Mouse (Mus musculus) neural tube, embryonic 14.5 days (tissue): ENCODE measurements around the gene Ube2v1. TPM values are rescaled to one million over a fixed set of nuclear protein-coding genes. Genes with fewer than 3 reads are reported as not detected.

Source experiments
- ATAC-seq: fragments of 200-750 bp; cut with Nextera tagmentation; 2 replicates; pipeline ENCODE4 v1.8.0; 2017; ENCODE audit warnings: low read depth, mild to moderate bottlenecking, moderate TSS enrichment, moderate library complexity
- H3K27ac ChIP-seq: fragments of 300-500 bp; sonication (generic); 2 replicates; pipeline ENCODE4 v1.5.1; 2014; ENCODE audit warnings: low read depth, mild to moderate bottlenecking, control low read depth, low read length, moderate library complexity, mixed read lengths
- H3K27me3 ChIP-seq: fragments of 300-500 bp; sonication (generic); 2 replicates; pipeline ENCODE4 v1.6.1; 2014; ENCODE audit warnings: low read length; ENCODE audit not compliant: control insufficient read depth, insufficient read depth
- H3K36me3 ChIP-seq: fragments of 300-500 bp; sonication (generic); 2 replicates; pipeline ENCODE4 v1.6.1; 2014; ENCODE audit warnings: low read length, mixed read lengths; ENCODE audit not compliant: control insufficient read depth, insufficient read depth
- H3K4me1 ChIP-seq: fragments of 300-500 bp; sonication (generic); 2 replicates; pipeline ENCODE4 v1.6.1; 2014; ENCODE audit warnings: low read length; ENCODE audit not compliant: control insufficient read depth, insufficient read depth
- H3K4me2 ChIP-seq: fragments of 300-500 bp; sonication (generic); 2 replicates; pipeline ENCODE4 v1.6.1; 2014; ENCODE audit warnings: mild to moderate bottlenecking, low read depth, low read length, control low read depth
- H3K4me3 ChIP-seq: fragments of 300-500 bp; sonication (generic); 2 replicates; pipeline ENCODE4 v1.5.1; 2014; ENCODE audit warnings: low read depth, low read length, control low read depth, mixed read lengths
- H3K9ac ChIP-seq: fragments of 300-500 bp; sonication (generic); replicated peaks from 2 replicates; pipeline ENCODE4 v1.6.1; 2014; ENCODE audit warnings: low read depth, mild to moderate bottlenecking, control low read depth, low read length, mixed read lengths
- H3K9me3 ChIP-seq: fragments of 300-500 bp; sonication (generic); 2 replicates; pipeline ENCODE4 v1.6.1; 2016; ENCODE audit warnings: low read length; ENCODE audit not compliant: control insufficient read depth
- WGBS: fragments of 180-500 bp; shearing (Covaris S2); extraction: QIAGEN DNeasy Blood & Tissue Kit; methylation state at CpG from one replicate; pipeline ENCODE4 v1.1.7; 2014; 5-methylcytosine and 5-hydroxymethylcytosine counted together
- polyA plus RNA-seq: library from polyadenylated mRNA; unstranded; fragments of >200 nt; fragmentation: Nextera tagmentation; extraction: Ambion mirVana; gene quantifications from 2 replicates; pipeline ENCODE4 v1.2.1, GENCODE M21; 2014

The Ube2v1 gene
- polyA plus RNA-seq, 1 experiment from 2014 or later, result 291 TPM

DNA sequence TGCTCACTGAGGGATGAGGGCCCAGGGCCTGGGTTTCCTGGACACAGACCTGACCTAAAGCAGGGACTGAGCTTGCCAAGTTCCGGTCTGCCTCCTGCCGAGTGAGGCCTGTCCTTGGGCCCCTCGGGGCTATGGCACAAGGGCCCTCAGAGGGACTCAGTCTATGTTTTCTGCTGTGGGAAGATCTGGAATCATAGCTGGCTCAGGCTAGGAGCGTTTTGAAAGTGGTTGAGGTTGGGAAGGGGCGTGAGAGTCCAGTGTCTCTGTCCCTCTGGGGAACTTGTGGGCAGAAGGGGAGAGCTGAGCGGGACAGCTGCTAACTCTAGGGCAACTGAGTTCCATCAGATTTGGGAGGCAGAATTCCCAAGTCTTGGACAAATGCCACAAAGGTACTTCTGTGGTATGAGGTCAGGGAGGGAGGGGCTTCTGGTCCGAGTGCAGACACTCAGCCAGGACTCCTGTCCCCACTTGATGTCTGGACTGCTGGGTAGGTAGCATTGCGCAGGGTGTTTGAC, 31.4 kb downstream of the Ube2v1 start:
- Histone ChIP-seq H3K27ac (no peak overlapping the region), H3K9ac (no peak overlapping the region), H3K9me3 (no peaks in the 10 kb centered on the region), H3K36me3 (no peaks in the 10 kb centered on the region), H3K4me1 (peaks cover 4% of the 10 kb centered on the region), H3K4me3 (no peak overlapping the region), H3K27me3 (no peaks in the 10 kb centered on the region), H3K4me2 (no peak overlapping the region)
- 76% methylated on average over 8 of the region's 8 CpGs for WGBS
- no peak for ATAC-seq

DNA sequence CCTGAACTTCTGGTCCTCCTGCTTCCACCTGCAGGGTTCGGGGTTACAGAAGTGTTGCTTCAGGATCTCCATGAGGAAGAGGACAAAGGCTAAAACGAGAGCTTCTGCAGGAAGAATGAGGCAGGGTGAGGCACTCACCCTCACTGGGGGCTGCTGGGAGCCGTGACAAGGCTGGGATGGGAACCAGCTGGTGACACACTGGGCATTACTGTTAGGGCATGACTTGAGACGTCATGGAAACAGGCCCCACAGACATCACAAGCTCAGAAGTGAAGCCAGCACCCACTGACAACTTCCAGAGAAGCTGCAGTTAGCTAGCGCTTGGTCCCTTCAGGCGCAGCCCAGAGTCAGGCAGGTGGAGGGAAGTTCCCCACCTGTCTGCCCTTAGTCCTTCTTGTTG, 32.0 kb downstream of the Ube2v1 start:
- 70% methylated on average over 6 of the region's 6 CpGs for WGBS

DNA sequence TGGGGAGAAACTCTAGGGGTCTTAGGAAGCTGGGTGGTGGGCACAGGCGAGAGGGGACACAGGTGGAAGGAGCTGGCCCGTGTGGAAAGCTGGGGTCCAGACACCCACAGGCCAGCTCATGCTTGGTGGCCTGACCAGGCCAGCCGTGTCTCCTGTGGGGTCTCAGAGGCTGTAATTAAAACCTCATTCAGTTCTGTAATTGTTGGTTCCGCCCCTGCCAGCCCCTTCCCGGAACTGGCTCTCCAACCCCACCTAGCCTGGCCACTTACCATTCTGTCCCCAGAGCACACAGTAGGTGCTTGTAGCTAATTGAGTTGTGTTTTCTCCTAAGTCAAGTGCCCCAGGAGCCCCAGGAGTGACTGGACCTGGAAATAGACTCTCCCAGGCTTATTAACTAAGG, 32.7 kb downstream of the Ube2v1 start:
- Histone ChIP-seq H3K4me3 (no peak overlapping the region), H3K9me3 (no peaks in the 10 kb centered on the region), H3K9ac (no peak overlapping the region), H3K27ac (no peak overlapping the region), H3K36me3 (no peaks in the 10 kb centered on the region), H3K27me3 (no peaks in the 10 kb centered on the region), H3K4me2 (no peak overlapping the region), H3K4me1 (peaks cover 6% of the 10 kb centered on the region)
- 43% methylated on average over 5 of the region's 5 CpGs for WGBS
- ATAC-seq, result no peak

More for the DNA sequence above, 32.0 kb downstream of the Ube2v1 start:
- Histone ChIP-seq H3K9ac (no peak overlapping the region), H3K4me1 (peaks cover 4% of the 10 kb centered on the region), H3K36me3 (no peaks in the 10 kb centered on the region), H3K4me3 (no peak overlapping the region), H3K9me3 (no peaks in the 10 kb centered on the region), H3K27ac (no peak overlapping the region), H3K4me2 (no peak overlapping the region), H3K27me3 (no peaks in the 10 kb centered on the region)
- ATAC-seq, result no peak

DNA sequence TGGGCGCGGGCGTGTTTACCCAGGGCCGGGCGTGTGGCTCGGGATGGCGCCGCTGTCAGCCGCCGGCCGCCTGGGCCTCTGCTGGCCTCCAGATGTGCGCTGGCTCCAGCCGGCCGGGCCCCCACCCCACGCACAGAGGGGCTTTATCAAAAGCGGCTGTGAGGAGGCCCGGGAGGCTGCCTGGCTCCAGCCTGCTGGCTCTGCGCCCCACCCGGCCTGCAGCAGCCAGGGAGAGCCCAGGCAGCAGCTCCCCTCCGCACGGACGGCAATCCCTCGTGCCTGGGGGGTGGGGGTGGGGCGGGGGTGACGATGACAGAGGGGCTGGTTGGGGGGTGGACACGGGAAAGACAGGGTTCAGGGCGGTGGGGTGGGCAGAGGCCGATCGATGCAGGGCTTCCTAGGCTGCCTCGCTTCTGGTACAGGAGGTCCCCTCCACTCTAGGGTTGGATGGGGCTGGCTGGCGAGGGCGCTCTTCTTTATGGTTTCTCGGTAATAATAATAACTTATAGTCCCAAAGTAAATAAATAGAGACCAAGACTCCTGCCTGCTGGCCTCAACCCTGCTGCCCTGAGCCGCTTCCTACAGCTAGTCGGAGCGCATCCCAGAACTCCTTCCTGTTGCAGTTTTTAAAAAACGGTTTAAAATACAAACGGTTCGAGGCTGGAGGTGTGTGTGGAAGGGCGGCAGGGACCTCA, 34.3 kb downstream of the Ube2v1 start:
- WGBS, result 25% methylated on average over 39 of the region's 40 CpGs
- peak; percentile 45; the same call in 1 of the 2 replicates for ATAC-seq
- no peak overlapping the region for H3K4me3 ChIP-seq
- H3K36me3 ChIP-seq, result no peaks in the 10 kb centered on the region
- H3K9ac ChIP-seq, result 0 out of 2 replicates have a peak overlapping the region, but pooled peaks have one; percentile 32
- no peaks in the 10 kb centered on the region for H3K27me3 ChIP-seq
- H3K27ac ChIP-seq, result no peak overlapping the region
- no peaks in the 10 kb centered on the region for H3K9me3 ChIP-seq
- H3K4me1 ChIP-seq, result peaks cover 6% of the 10 kb centered on the region
- peak overlapping the region; percentile 23; the same call in 1 of the 2 replicates for H3K4me2 ChIP-seq

DNA sequence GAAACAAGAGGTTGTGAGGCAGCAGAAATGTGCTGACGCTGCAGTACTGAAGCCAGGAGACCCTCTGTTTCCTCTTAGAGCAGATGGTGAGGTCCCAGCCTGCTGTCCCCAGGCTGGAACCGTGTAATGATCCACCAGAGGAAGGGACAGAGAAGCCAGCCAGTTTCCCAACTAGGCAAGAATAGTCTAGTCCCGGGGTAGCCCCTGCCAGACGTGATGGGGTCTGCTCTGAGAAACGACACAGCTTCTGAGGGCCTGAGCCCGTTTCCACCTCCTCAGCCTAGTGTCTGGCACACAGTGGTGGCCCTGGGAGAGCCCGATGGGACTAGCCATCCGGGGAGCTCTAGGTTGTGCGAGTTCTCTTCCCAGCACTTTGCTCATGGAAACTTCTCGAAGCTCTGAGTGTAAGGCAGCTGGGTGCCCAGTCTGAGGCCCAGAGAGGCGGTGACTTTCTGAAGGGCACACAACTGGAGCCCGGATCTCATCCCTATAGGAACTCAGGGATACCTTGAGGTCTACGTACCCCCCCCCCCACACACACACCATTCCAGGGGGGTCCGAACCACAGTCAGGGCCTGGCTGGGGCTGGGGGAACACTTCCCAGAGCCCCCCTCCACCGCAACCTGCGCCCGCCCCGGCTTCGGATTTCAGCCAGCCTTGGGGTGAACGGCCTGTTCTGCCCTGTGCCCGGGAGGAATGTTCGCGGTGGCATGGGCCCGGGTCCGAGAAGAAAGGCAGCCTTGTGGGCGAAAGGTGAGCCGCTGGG, 35.0 kb downstream of the Ube2v1 start:
- H3K27ac ChIP-seq, result 0 out of 2 replicates have a peak overlapping the region, but pooled peaks have one; percentile 28
- H3K4me1 ChIP-seq, result peaks cover 6% of the 10 kb centered on the region
- H3K36me3 ChIP-seq, result no peaks in the 10 kb centered on the region
- H3K27me3 ChIP-seq, result no peaks in the 10 kb centered on the region
- H3K4me2 ChIP-seq, result peak overlapping the region; percentile 23; the same call in 1 of the 2 replicates
- H3K9me3 ChIP-seq, result no peaks in the 10 kb centered on the region
- ATAC-seq, result no peak
- H3K9ac ChIP-seq, result 0 out of 2 replicates have a peak overlapping the region, but pooled peaks have one; percentile 32
- H3K4me3 ChIP-seq, result no peak overlapping the region
- WGBS, result 42% methylated on average over 26 of the region's 27 CpGs

DNA sequence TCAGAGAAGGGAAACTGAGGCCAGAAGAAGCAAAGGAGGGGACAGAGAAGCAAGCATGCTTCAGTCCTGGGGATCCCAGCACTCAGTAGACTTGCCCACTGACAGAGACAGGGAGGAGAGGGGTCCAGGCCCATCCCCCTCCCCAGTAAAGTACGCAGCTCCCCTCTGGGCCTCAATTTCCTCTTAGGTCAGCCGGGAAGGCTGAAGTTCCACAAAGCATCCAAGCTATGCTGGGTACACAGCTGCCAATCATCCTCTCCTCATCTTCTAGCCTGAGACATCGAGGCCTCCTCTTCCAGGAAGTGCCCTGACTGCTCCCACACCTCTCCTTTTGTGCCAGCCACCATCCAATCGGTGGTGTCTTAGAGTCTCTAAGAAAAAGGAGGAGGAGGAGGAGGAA, 35.6 kb downstream of the Ube2v1 start:
- H3K9ac ChIP-seq, result no peak overlapping the region
- no peaks in the 10 kb centered on the region for H3K36me3 ChIP-seq
- WGBS, result 43% methylated on average over 4 of the region's 4 CpGs
- H3K9me3 ChIP-seq, result no peaks in the 10 kb centered on the region
- no peak for ATAC-seq
- no peak overlapping the region for H3K4me3 ChIP-seq
- H3K4me2 ChIP-seq, result no peak overlapping the region
- peaks cover 6% of the 10 kb centered on the region for H3K4me1 ChIP-seq
- H3K27ac ChIP-seq, result no peak overlapping the region
- H3K27me3 ChIP-seq, result no peaks in the 10 kb centered on the region

DNA sequence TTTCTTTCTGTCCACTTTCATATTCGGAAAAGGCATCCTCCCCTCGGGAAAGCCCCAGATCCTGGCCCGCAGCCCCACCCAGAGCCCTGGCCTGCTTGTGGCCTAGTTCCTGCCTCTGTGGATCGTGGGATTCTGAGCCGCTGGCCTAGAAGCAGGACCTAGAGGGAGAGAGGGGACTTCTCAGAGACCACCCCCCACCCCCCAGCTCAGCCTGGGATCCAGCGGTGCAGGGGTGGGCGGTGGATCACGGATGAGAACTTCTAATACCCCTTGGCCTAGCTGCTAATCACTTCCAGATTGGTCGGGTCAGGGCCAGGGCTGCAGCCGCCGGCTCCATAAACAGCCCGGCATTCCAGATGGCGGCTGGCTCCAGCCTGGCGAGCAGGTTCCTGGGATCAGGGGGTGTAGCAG, 36.1 kb downstream of the Ube2v1 start:
- Histone ChIP-seq H3K4me3 (no peak overlapping the region), H3K36me3 (no peaks in the 10 kb centered on the region), H3K27me3 (no peaks in the 10 kb centered on the region), H3K9ac (no peak overlapping the region), H3K4me2 (no peak overlapping the region), H3K27ac (no peak overlapping the region), H3K9me3 (no peaks in the 10 kb centered on the region), H3K4me1 (peaks cover 6% of the 10 kb centered on the region)
- ATAC-seq, result no peak
- 47% methylated on average over 14 of the region's 14 CpGs for WGBS

DNA sequence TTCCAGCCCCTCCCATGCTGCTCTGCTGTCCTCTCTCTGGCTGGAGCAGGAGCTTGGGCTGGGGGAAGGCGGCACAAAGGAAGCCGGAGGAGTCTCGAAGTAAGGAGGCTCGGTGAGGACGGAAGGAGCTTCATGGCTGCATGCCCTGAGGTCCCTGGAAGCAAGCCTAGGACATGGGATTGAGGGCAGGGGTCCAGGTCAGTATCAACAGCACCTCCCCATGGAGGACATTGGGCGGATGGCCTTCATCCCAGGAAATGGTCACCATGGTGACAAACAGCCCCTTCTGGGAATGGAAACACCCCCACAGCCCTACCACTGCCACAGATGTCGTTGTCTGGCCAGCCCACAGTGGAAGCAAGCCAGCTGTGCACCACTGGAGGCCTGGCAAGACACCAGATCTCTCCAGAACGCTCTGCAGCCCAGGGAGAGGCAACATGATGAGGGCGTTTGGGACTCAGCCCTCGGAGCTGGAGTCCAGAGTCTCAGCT, 37.4 kb downstream of the Ube2v1 start:
- H3K4me1 ChIP-seq, result peaks cover 6% of the 10 kb centered on the region
- no peaks in the 10 kb centered on the region for H3K36me3 ChIP-seq
- no peaks in the 10 kb centered on the region for H3K9me3 ChIP-seq
- WGBS, result 25% methylated on average over 10 of the region's 10 CpGs
- H3K27me3 ChIP-seq, result no peaks in the 10 kb centered on the region
- H3K9ac ChIP-seq, result no peak overlapping the region
- H3K4me2 ChIP-seq, result no peak overlapping the region
- no peak overlapping the region for H3K4me3 ChIP-seq
- H3K27ac ChIP-seq, result no peak overlapping the region
- ATAC-seq, result peak; percentile 20; the same call in 1 of the 2 replicates
